Mouse (Mus musculus) kidney, postnatal 0 days (tissue): ENCODE measurements around the gene Gm20388. TPM values are rescaled to one million over a fixed set of nuclear protein-coding genes. Genes with fewer than 3 reads are reported as not detected.
"Not testable (repeated sequence)": the region's sequence is repeated elsewhere in the genome, so short reads cannot be mapped to it uniquely, and the experiment has no call there.

Experiments used
- ATAC-seq: fragments of 200-750 bp; cut with Nextera tagmentation; replicated peaks from 2 replicates; pipeline ENCODE4 v1.8.0; 2017; ENCODE audit warnings: low read depth, moderate number of reproducible peaks, moderate TSS enrichment, moderate library complexity; ENCODE audit not compliant: low FRiP score
- DNase-seq: peaks from one replicate; pipeline ENCODE4 v3.0.0-alpha.2; 2016; ENCODE audit warnings: low spot score
- H3K27ac ChIP-seq: fragments of 300-500 bp; sonication (generic); 2 replicates; pipeline ENCODE4 v1.5.1; 2014; ENCODE audit warnings: mild to moderate bottlenecking
- H3K27me3 ChIP-seq: fragments of 300-500 bp; sonication (generic); 2 replicates; pipeline ENCODE4 v1.6.1; 2014; ENCODE audit warnings: low read length, mixed read lengths; ENCODE audit not compliant: insufficient read depth
- H3K36me3 ChIP-seq: fragments of 300-500 bp; sonication (generic); 2 replicates; pipeline ENCODE4 v1.6.1; 2014; ENCODE audit warnings: low read length, mixed read lengths; ENCODE audit not compliant: insufficient read depth
- H3K4me1 ChIP-seq: fragments of 300-500 bp; sonication (generic); replicated peaks from 2 replicates; pipeline ENCODE4 v1.6.1; 2014; ENCODE audit warnings: antibody characterized with exemption, low read length, mixed read lengths; ENCODE audit not compliant: insufficient read depth
- H3K4me2 ChIP-seq: fragments of 300-500 bp; sonication (generic); 2 replicates; pipeline ENCODE4 v1.6.1; 2014; ENCODE audit warnings: mild to moderate bottlenecking, low read length, moderate library complexity, mixed read lengths
- H3K4me3 ChIP-seq: fragments of 300-500 bp; sonication (generic); replicated peaks from 2 replicates; pipeline ENCODE4 v1.5.1; 2014; ENCODE audit warnings: low read depth, low read length
- H3K9ac ChIP-seq: fragments of 300-500 bp; sonication (generic); 2 replicates; pipeline ENCODE4 v1.6.1; 2014; ENCODE audit warnings: low read depth, low read length
- H3K9me3 ChIP-seq: fragments of 300-500 bp; sonication (generic); replicated peaks from 2 replicates; pipeline ENCODE4 v1.6.1; 2016; ENCODE audit warnings: low read length, inconsistent platforms, mixed read lengths
- CTCF ChIP-seq: IDR thresholded peaks from 2 replicates; pipeline ENCODE4 v1.5.1; 2016; ENCODE audit warnings: antibody characterized with exemption, low read depth, mild to moderate bottlenecking, moderate library complexity
- WGBS: fragments of 180-500 bp; shearing (Covaris S2); extraction: QIAGEN DNeasy Blood & Tissue Kit; methylation state at CpG from one replicate; pipeline ENCODE4 v1.1.7; 2014; 5-methylcytosine and 5-hydroxymethylcytosine counted together
- polyA plus RNA-seq: library from polyadenylated mRNA; unstranded; fragments of >200 nt; fragmentation: Nextera tagmentation; extraction: Ambion mirVana; gene quantifications from 2 replicates; pipeline ENCODE4 v1.2.1, GENCODE M21; 2015

Gene Gm20388
- polyA plus RNA-seq, 1 experiment from 2014 or later = not detected

- Histone ChIP-seq H3K4me3 (no peak overlapping the region), H3K9me3 (no peaks in the 10 kb centered on the region), H3K9ac (no peak overlapping the region), H3K4me1 (peaks cover 19% of the 10 kb centered on the region), H3K4me2 (no peak overlapping the region), H3K27ac (no peak overlapping the region), H3K27me3 (no peaks in the 10 kb centered on the region), H3K36me3 (no peaks in the 10 kb centered on the region)
- ATAC-seq = no peak
- no peak for TF ChIP-seq CTCF
- DNase-seq = no peak
- WGBS = 35% methylated on average over 11 of the region's 11 CpGs
These were observed 2412.2 kb downstream of the Gm20388 start for GRCm38 (mm10) chr8:122322792-122323191.

- 16% methylated on average over 13 of the region's 13 CpGs for WGBS
- peaks cover 19% of the 10 kb centered on the region for H3K4me1 ChIP-seq
- H3K36me3 ChIP-seq, H3K27ac ChIP-seq, H3K27me3 ChIP-seq, H3K4me3 ChIP-seq, H3K9ac ChIP-seq, H3K9me3 ChIP-seq, H3K4me2 ChIP-seq, DNase-seq: not testable (repeated sequence)
- ATAC-seq = 0 out of 2 replicates have a peak, but pooled peaks have one; percentile 47
These were observed 2413.3 kb downstream of the Gm20388 start for GRCm38 (mm10) chr8:122323951-122324402.

- no peaks in the 10 kb centered on the region for H3K36me3 ChIP-seq
- no peaks in the 10 kb centered on the region for H3K9me3 ChIP-seq
- DNase-seq (no peak), ATAC-seq (no peak)
- peaks cover 19% of the 10 kb centered on the region for H3K4me1 ChIP-seq
- 57% methylated on average over 2 of the region's 2 CpGs for WGBS
- H3K4me2 ChIP-seq = no peak overlapping the region
- no peak overlapping the region for H3K9ac ChIP-seq
- no peak for TF ChIP-seq CTCF
- H3K27me3 ChIP-seq = no peaks in the 10 kb centered on the region
- H3K4me3 ChIP-seq = no peak overlapping the region
- no peak overlapping the region for H3K27ac ChIP-seq
These were observed 2414.6 kb downstream of the Gm20388 start for GRCm38 (mm10) chr8:122325196-122325595.

GRCm38 (mm10) chr8:122326114-122326542 is 2415.5 kb downstream of the Gm20388 start:
- Histone ChIP-seq H3K9ac (no peak overlapping the region), H3K9me3 (no peaks in the 10 kb centered on the region), H3K4me3 (no peak overlapping the region), H3K4me2 (no peak overlapping the region), H3K27me3 (no peaks in the 10 kb centered on the region), H3K4me1 (peaks cover 22% of the 10 kb centered on the region), H3K27ac (no peak overlapping the region), H3K36me3 (no peaks in the 10 kb centered on the region)
- DNase-seq (no peak), ATAC-seq (no peak)
- no peak for TF ChIP-seq CTCF
- 51% methylated on average over 14 of the region's 14 CpGs for WGBS

GRCm38 (mm10) chr8:122329072-122329471 is 2418.4 kb downstream of the Gm20388 start:
- TF ChIP-seq CTCF = no peak
- ATAC-seq (no peak), DNase-seq (no peak)
- Histone ChIP-seq H3K4me2 (no peak overlapping the region), H3K27me3 (no peaks in the 10 kb centered on the region), H3K9ac (no peak overlapping the region), H3K9me3 (no peaks in the 10 kb centered on the region), H3K36me3 (0 out of 2 replicates have a peak, but pooled peaks cover 5% of the 10 kb centered on the region), H3K4me3 (no peak overlapping the region), H3K4me1 (peaks cover 19% of the 10 kb centered on the region), H3K27ac (no peak overlapping the region)
- WGBS = 74% methylated on average over 8 of the region's 8 CpGs

- no peak for DNase-seq
- H3K27ac ChIP-seq = no peak overlapping the region
- peaks cover 13% of the 10 kb centered on the region for H3K4me1 ChIP-seq
- WGBS = 86% methylated on average over 22 of the region's 22 CpGs
- 0 out of 2 replicates have a peak, but pooled peaks cover 6% of the 10 kb centered on the region for H3K36me3 ChIP-seq
- H3K9me3 ChIP-seq = no peaks in the 10 kb centered on the region
- H3K4me2 ChIP-seq = no peak overlapping the region
- ATAC-seq = no peak
- no peak overlapping the region for H3K9ac ChIP-seq
- no peaks in the 10 kb centered on the region for H3K27me3 ChIP-seq
- H3K4me3 ChIP-seq = no peak overlapping the region
- TF ChIP-seq CTCF = no peak
These were observed 2419.1 kb downstream of the Gm20388 start for GRCm38 (mm10) chr8:122329553-122330239.
